Mouse (Mus musculus): ENCODE results near the gene Plp1.

Gene Plp1

DNA sequence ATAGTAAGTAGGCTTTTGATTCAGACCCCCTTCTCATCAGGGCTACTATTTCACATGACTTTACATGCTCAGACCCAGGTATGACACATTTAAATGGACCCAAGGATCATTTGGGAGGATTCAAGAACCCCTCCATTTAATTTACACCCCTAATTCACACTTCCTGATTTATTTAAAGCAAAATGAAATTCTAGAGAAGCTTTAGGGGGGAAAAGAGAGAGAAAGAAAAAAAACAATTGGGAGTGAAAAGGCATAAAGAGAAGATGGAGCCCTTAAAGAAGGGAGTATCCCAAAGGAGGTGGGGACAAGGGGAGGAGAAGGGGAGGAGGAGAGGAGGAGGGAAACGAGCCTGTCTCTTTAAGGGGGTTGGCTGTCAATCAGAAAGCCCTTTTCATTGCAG lies at the start of gene Plp1:
Gene Plp1, plus strand, starts transcription at position 301 of the 400 bp plus-strand sequence.
- no peak for DNase-seq (ENCODE audit: low spot score in 2 of 2)

- no peak for DNase-seq (ENCODE audit: low spot score in 2 of 2)
Measured at GRCm38 (mm10) chrX:136773035-136773434, 49.4 kb upstream of the Plp1 start.

DNA sequence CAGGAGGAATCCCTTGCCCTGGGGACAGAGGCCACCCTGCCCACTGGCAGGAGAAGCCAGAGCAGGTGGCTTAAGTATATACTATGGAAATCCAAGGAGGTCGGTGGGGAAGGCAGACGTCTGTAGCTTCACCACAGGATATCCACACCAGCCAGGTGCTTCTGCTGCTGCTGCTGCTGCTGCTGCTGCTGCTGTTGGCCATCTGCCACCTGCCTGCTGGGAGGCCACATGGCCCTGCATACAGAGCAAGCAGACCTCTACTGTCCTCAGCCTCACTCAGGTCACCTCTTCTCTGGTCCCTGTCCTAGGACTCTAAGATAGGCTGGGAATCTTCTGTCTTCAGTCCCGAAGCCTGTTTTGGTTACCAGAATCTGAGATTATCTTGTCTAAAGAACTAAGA lies 44.4 kb upstream of the Plp1 start:
- DNase-seq (ENCODE audit: low spot score in 2 of 2) = no peak

DNA sequence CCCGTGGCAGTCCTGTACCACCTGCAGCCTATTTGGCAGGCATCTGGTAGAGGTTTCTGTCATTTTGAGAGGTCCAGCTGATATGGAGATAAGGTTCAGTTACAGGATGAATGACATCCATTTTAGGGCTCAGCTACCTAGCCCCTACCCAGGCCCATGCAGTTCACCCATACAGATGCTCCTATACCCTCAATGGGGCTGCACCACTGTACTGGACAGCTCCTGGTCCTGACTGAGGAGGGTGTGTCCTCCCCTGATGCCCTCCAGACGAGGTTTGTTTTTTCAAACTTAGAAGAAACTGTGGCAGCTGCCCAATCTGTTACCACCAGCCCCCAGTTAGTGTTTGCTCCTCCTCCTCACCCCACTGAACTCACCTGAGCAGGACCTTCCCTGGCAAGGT lies 43.2 kb upstream of the Plp1 start:
- DNase-seq (ENCODE audit: low spot score in 2 of 2) = no peak

- no peak for DNase-seq (ENCODE audit: low spot score in 2 of 2)
Measured at GRCm38 (mm10) chrX:136780041-136780440, 42.4 kb upstream of the Plp1 start, which contains the start of gene Glra4. Gene Glra4 (minus strand): TSS chrX:136780141.

- no peak for DNase-seq (ENCODE audit: low spot score in 2 of 2)
Measured at GRCm38 (mm10) chrX:136789446-136789845, 33.0 kb upstream of the Plp1 start.

GRCm38 (mm10) chrX:136797223-136797622 lies 25.2 kb upstream of the Plp1 start:
- DNase-seq (ENCODE audit: low spot score in 2 of 2) = no peak

DNA sequence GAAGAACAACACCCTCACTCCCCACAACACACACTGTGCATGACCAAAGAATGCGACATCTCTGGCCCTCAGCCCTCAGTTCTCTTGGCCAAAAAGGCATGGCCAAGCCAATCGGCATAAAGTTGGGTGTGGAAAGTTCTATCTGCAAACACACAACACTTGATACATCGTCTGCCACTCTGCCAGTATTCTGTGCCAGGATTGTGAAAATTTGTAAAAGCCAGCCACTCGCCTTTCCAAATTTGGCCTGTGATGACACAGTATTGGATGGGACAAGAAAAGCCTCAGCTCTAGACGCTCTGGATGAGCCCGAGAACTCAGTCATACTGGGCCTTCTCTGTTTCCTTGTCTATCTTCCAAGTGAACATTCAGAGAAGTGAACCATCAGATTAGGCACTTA lies 2.7 kb upstream of the Plp1 start:
- no peak for DNase-seq (ENCODE audit: low spot score in 2 of 2)

GRCm38 (mm10) chrX:136820250-136820649 lies 2.2 kb upstream of the Plp1 start:
- DNase-seq (ENCODE audit: low spot score in 2 of 2) = peak; percentile 38 to 63

- DNase-seq (ENCODE audit: low spot score in 2 of 2) = peak; percentile 11 to 16
Measured at GRCm38 (mm10) chrX:136825016-136825415, 2.5 kb downstream of the Plp1 start.

DNA sequence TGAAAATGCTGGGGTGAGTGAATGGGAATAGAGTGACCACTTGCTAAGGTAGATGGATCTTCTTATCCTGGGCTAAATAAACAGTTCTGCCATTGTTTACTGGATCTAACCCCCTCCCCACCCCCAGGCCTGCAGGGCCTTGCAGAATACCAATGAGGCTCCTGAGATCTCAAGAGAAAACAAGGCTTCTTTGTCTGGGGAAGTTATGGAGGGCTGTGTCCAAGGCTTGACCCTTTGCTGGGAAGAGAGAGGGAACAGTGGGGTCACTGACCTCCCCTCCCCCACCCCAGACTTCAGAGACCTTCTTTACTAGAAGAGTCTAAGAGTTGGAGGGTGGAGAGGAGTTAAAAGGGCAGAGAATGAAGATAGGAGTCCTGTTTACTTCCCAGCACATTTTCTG lies 6.1 kb downstream of the Plp1 start:
- DNase-seq (ENCODE audit: low spot score in 2 of 2) = no peak

DNA sequence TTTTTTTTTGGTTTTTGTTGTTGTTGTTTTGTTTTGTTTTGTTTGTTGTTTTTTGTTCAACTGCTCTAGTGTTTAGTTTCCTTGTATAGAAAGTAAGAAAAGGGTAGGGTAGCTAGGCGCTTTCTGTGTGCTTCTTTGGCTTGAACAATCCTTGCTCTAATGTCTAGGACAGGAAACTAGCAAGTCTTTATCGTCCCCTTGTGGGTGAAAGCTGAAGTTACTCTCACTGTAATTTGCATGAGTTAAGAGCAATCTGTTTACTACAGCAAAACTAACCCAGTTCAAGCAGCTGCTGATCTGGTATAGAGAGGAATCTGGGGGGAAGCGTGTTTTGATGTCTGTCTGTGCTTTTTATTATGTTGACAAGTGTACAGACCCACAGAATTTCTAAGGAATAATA lies 27.8 kb downstream of the Plp1 start:
- DNase-seq (ENCODE audit: low spot score in 2 of 2) = no peak

GRCm38 (mm10) chrX:136868061-136869040 lies 45.9 kb downstream of the Plp1 start, which contains the start of gene Rab9b:
Gene Rab9b (minus strand): TSS chrX:136868755.
- peak; percentile 27 to 55 for DNase-seq (ENCODE audit: low spot score in 2 of 2)
